Mouse (Mus musculus) embryo, embryonic 11 days (tissue): ENCODE results near the gene Gm13420.

Source experiments
- DNase-seq: peaks from one replicate; pipeline ENCODE4 v3.0.0-alpha.2; 2015

Gene Gm13420

GRCm38 (mm10) chr2:29700898-29701297 is 50.6 kb downstream of the Gm13420 start:
- no peak for DNase-seq

GRCm38 (mm10) chr2:29698421-29699290 is 52.8 kb downstream of the Gm13420 start:
- no peak for DNase-seq

GRCm38 (mm10) chr2:29696207-29696800 is 55.2 kb downstream of the Gm13420 start:
- DNase-seq: no peak
